Mouse (Mus musculus): ENCODE data around the gene Pbx3.

GRCm38 (mm10) chr2:34162484-34162883 lies 210.5 kb downstream of the Pbx3 start:
- TF ChIP-seq CTCF (IDR thresholded peaks at IDR 0.05; ENCODE audit: control insufficient read depth, insufficient read depth, insufficient read length): no peak
- TF ChIP-seq USF1 (IDR thresholded peaks at IDR 0.05; ENCODE audit: low read depth): no peak
- no peak for TF ChIP-seq MAX (IDR thresholded peaks at IDR 0.05)
- no peak for TF ChIP-seq MYOD1 (IDR thresholded peaks at IDR 0.05; ENCODE audit: control insufficient read depth, insufficient read length, low read depth)
- TF ChIP-seq CEBPB (IDR thresholded peaks at IDR 0.05; ENCODE audit: low read depth): no peak
